Mouse (Mus musculus) left cerebral cortex, adult 2 months (tissue): ENCODE measurements at regions not wholly inside any gene's neighbourhood (a gene's known extent, or its start where the extent isn't known, plus 50 kb on each side); places are given as distances from the start of the nearest gene placed in this dataset.

Experiments used
- DNase-seq, 2 experiments: peaks; one replicate each; pipeline ENCODE4 v3.0.0; 2021 to 2022; ENCODE audit warnings: low spot score in 2 of 2, mixed read lengths in 1 of 2; ENCODE audit errors: extremely low spot score in 1 of 2
- H3K27ac ChIP-seq: fragments of 200-600 bp; 2 replicates; pipeline ENCODE4 v1.8.1; 2022
- H3K4me3 ChIP-seq: fragments of 200-600 bp; 2 replicates; pipeline ENCODE4 v1.8.1; 2022
- CTCF ChIP-seq: fragments of 200-600 bp; IDR thresholded peaks from 2 replicates; pipeline ENCODE4 v1.8.1; 2022; ENCODE audit warnings: antibody characterized with exemption, mild to moderate bottlenecking, moderate library complexity
- intact Hi-C: fragments of 180-260 bp; cut with DNase I; formaldehyde crosslinking; loops from one replicate; pipeline ENCODE4 v1.15.1; 2025

DNA sequence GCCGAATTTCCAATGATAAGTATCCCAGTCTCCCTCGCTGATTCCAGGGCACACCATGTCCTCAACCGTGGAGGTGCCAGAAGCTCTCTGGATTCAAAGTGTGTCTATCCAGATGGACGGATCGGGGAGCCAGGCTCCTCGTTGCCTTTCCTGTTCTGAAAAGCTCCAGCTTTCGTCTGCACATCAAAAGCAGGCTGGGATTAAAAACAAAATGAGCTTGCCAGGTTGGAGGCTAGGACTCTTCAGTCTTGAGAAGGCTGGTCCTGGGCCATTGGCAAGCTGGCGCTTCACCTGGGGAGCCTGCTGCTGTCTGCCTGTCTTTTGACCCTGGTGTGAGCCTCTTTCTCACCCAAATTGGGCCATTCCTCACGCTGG, 56.9 kb upstream of the Ubl3 start:
- no peak for TF ChIP-seq CTCF
- no peak overlapping the region for H3K27ac ChIP-seq
- no peak overlapping the region for H3K4me3 ChIP-seq
- intact Hi-C loops = no loop called here
- DNase-seq = no peak

DNA sequence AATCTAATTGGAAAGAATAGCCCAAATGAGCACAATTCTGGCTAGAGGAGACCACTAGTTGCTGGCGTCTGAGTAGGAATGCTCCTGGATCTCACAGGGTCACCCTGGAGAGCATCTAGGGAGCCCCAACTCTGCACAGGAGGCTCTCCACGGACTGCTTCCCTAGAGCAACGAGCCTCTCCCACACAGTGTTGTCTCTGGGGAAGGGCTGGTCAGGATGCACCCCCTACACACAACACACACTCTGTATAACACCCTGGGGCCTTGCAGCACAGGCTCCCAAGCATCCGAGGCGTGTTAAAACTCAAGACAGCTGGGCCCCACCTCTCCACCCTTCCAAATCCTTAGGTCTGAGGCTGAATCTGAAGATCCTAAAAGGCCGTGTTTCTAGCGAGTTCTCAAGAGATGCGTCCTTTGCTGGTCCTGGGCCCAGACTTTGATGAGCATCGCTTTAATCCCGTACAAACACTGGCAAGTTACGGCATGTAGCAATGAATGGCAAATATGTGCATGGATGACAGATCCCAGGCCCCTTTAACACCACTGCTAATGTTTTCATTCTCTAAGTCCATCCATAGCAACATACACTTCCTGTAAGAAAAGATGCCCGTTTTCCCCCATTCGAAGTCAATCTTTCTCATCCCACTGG, 56.4 kb upstream of the Ubl3 start:
- no peak for DNase-seq
- Histone ChIP-seq H3K4me3 (no peak overlapping the region), H3K27ac (no peak overlapping the region)
- intact Hi-C loops = no loop called here
- TF ChIP-seq CTCF = no peak

DNA sequence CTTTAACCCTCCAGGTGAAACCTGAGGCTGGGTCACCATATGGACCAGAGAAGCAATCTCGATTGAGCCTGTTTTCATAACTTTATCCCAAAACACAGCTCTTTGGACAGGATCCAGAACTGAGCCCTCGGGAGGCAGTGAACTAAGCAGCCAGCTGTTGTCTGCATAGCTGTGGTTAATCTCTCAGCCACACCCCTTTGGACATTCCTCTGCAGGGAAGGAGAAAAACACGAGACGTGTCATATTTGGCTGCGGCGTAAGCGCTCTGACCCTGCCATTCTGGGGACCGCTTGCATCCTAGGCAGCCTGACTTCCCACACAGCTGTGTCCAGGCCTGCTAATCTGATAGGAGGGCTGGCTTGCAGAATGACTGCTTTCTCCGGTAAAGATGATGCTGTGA, 55.6 kb upstream of the Ubl3 start:
- no peak for TF ChIP-seq CTCF
- H3K27ac ChIP-seq = no peak overlapping the region
- DNase-seq = no peak
- intact Hi-C loops = no loop called here
- no peak overlapping the region for H3K4me3 ChIP-seq

DNA sequence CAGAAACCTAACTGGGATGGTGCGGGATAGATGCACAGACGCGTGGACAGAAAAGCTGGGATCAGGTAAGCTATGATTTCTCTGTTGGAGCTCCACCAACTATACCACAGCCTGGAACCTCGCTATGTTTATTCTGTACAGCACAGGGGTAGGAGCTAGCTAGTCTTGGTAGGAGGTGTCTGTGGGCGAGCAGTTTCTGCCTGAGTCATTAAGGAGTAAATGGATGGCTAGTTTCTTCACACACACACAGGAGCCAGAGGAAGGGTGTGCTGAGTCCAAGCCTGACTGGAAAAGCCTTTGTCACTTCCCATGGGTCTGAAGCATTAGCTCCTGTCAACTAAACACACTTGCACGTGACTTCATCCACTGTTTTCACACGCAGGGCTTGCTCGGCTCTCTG, 53.1 kb upstream of the Ubl3 start:
- TF ChIP-seq CTCF = no peak
- no peak overlapping the region for H3K4me3 ChIP-seq
- DNase-seq = no peak
- no peak overlapping the region for H3K27ac ChIP-seq
- intact Hi-C loops = no loop called here
